Mouse (Mus musculus) layer of hippocampus, adult 9-11 months (tissue): ENCODE results near the gene Tgfb3.

Experiments
- DNase-seq: peaks from one replicate; pipeline ENCODE4 v3.0.0; 2022

The Tgfb3 gene

GRCm38 (mm10) chr12:86078553-86079201 is at the start of gene Tgfb3:
TSS of gene Tgfb3 (minus strand) at chr12:86079041.
- DNase-seq, result no peak

- DNase-seq, result no peak
Measured at GRCm38 (mm10) chr12:86128122-86128521, 49.3 kb upstream of the Tgfb3 start.

GRCm38 (mm10) chr12:86124016-86124415 is 45.2 kb upstream of the Tgfb3 start:
- no peak for DNase-seq

GRCm38 (mm10) chr12:86116295-86116835 is 37.5 kb upstream of the Tgfb3 start:
- DNase-seq, result no peak

GRCm38 (mm10) chr12:86110637-86111036 is 31.8 kb upstream of the Tgfb3 start:
- DNase-seq, result no peak

GRCm38 (mm10) chr12:86109531-86109930 is 30.7 kb upstream of the Tgfb3 start:
- DNase-seq, result no peak

- DNase-seq, result no peak
Measured at GRCm38 (mm10) chr12:86107645-86108044, 28.8 kb upstream of the Tgfb3 start.

- DNase-seq, result no peak
Measured at GRCm38 (mm10) chr12:86106086-86106485, 27.2 kb upstream of the Tgfb3 start.

GRCm38 (mm10) chr12:86105546-86105945 is 26.7 kb upstream of the Tgfb3 start:
- no peak for DNase-seq

GRCm38 (mm10) chr12:86104297-86104696 is 25.5 kb upstream of the Tgfb3 start:
- no peak for DNase-seq

GRCm38 (mm10) chr12:86103852-86104251 is 25.0 kb upstream of the Tgfb3 start:
- DNase-seq, result no peak

GRCm38 (mm10) chr12:86103391-86103790 is 24.6 kb upstream of the Tgfb3 start:
- DNase-seq, result peak; percentile 66

GRCm38 (mm10) chr12:86102686-86103085 is 23.8 kb upstream of the Tgfb3 start:
- DNase-seq, result no peak

GRCm38 (mm10) chr12:86100711-86101110 is 21.9 kb upstream of the Tgfb3 start:
- DNase-seq, result no peak

- DNase-seq, result no peak
Measured at GRCm38 (mm10) chr12:86097781-86098180, 18.9 kb upstream of the Tgfb3 start.

- no peak for DNase-seq
Measured at GRCm38 (mm10) chr12:86095806-86096205, 17.0 kb upstream of the Tgfb3 start.

GRCm38 (mm10) chr12:86094075-86094474 is 15.2 kb upstream of the Tgfb3 start:
- no peak for DNase-seq

GRCm38 (mm10) chr12:86091601-86092132 is 12.8 kb upstream of the Tgfb3 start:
- no peak for DNase-seq

- no peak for DNase-seq
Measured at GRCm38 (mm10) chr12:86090764-86091163, 11.9 kb upstream of the Tgfb3 start.

- no peak for DNase-seq
Measured at GRCm38 (mm10) chr12:86088042-86088441, 9.2 kb upstream of the Tgfb3 start.

- DNase-seq, result no peak
Measured at GRCm38 (mm10) chr12:86086550-86086949, 7.7 kb upstream of the Tgfb3 start.

GRCm38 (mm10) chr12:86085873-86086272 is 7.0 kb upstream of the Tgfb3 start:
- no peak for DNase-seq

- peak; percentile 82 for DNase-seq
Measured at GRCm38 (mm10) chr12:86082481-86083012, 3.7 kb upstream of the Tgfb3 start, which contains the start of gene Ift43. TSS of gene Ift43 (plus strand) at chr12:86082541.

GRCm38 (mm10) chr12:86079202-86079667 is 394 bp upstream of the Tgfb3 start:
- DNase-seq, result peak; percentile 87
